Mouse (Mus musculus) kidney, adult 2 months (tissue): ENCODE measurements around the gene H2-Q2. TPM values are rescaled to one million over a fixed set of nuclear protein-coding genes. Genes with fewer than 3 reads are reported as not detected.

Experiments
- polyA plus RNA-seq: library from polyadenylated mRNA; depleted of rRNA; stranded (reverse); fragments of >200 nt; gene quantifications from 2 replicates; pipeline ENCODE4 v1.2.3, GENCODE M21; 2012; rRNA removed

Gene H2-Q2
- polyA plus RNA-seq, 1 experiment = 2.1 TPM

Other genes with a start within 250 kb of the H2-Q2 start
- not detected in 2 replicates for gene Ly6g5c, start 234.0 kb upstream of the H2-Q2 start, polyA plus RNA-seq
- 0.81 and 1.0 TPM in 2 replicates for gene Ly6g5b, start 226.8 kb upstream of the H2-Q2 start, polyA plus RNA-seq
- gene Gpank1, start 220.8 kb upstream of the H2-Q2 start, polyA plus RNA-seq = 15.1 and 15.5 TPM in 2 replicates
- gene Csnk2b, start 220.2 kb upstream of the H2-Q2 start, polyA plus RNA-seq = 434 and 474 TPM in 2 replicates
- 10.7 and 12.9 TPM in 2 replicates for gene D17H6S53E, start 215.9 kb upstream of the H2-Q2 start, polyA plus RNA-seq
- gene Apom, start 210.2 kb upstream of the H2-Q2 start, polyA plus RNA-seq = 138 and 157 TPM in 2 replicates
- 145 and 160 TPM in 2 replicates for gene Bag6, start 207.1 kb upstream of the H2-Q2 start, polyA plus RNA-seq
- 237 and 272 TPM in 2 replicates for gene Prrc2a, start 177.3 kb upstream of the H2-Q2 start, polyA plus RNA-seq
- 0.65 and 2.6 TPM in 2 replicates for gene Aif1, start 166.2 kb upstream of the H2-Q2 start, polyA plus RNA-seq
- 9.4 and 17.7 TPM in 2 replicates for gene Lst1, start 153.8 kb upstream of the H2-Q2 start, polyA plus RNA-seq
- 2.5 and 20.9 TPM in 2 replicates for gene Ltb, start 147.8 kb upstream of the H2-Q2 start, polyA plus RNA-seq
- 0.64 and 0.94 TPM in 2 replicates for gene Tnf, start 140.2 kb upstream of the H2-Q2 start, polyA plus RNA-seq
- gene Lta, start 136.9 kb upstream of the H2-Q2 start, polyA plus RNA-seq = 0.08 and 1.1 TPM in 2 replicates
- not detected in 2 replicates for gene Gm16181, start 121.4 kb upstream of the H2-Q2 start, polyA plus RNA-seq
- 6.6 and 6.7 TPM in 2 replicates for gene Atp6v1g2, start 108.6 kb upstream of the H2-Q2 start, polyA plus RNA-seq
- gene Nfkbil1, start 106.5 kb upstream of the H2-Q2 start, polyA plus RNA-seq = 11.5 and 11.7 TPM in 2 replicates
- 203 and 206 TPM in 2 replicates for gene Ddx39b, start 100.5 kb upstream of the H2-Q2 start, polyA plus RNA-seq
- gene H2-D1, start 79.5 kb upstream of the H2-Q2 start, polyA plus RNA-seq = 340 and 351 TPM in 2 replicates
- gene H2-Q1, start 21.8 kb upstream of the H2-Q2 start, polyA plus RNA-seq = 0.03 TPM in 1 of 2 replicates, not detected in the other
- 48.1 and 55.9 TPM in 2 replicates for gene H2-Q4, start 37.4 kb downstream of the H2-Q2 start, polyA plus RNA-seq
- 72.1 and 84.0 TPM in 2 replicates for gene H2-Q6, start 82.6 kb downstream of the H2-Q2 start, polyA plus RNA-seq
- 112 and 139 TPM in 2 replicates for gene H2-Q7, start 96.9 kb downstream of the H2-Q2 start, polyA plus RNA-seq
- gene H2-Q10, start 127.8 kb downstream of the H2-Q2 start, polyA plus RNA-seq = 6.7 and 8.3 TPM in 2 replicates
- not detected in 2 replicates for gene Pou5f1, start 163.8 kb downstream of the H2-Q2 start, polyA plus RNA-seq
- gene Tcf19, start 174.6 kb downstream of the H2-Q2 start, polyA plus RNA-seq = 5.6 and 6.0 TPM in 2 replicates
- 6.9 and 7.5 TPM in 2 replicates for gene Cchcr1, start 174.9 kb downstream of the H2-Q2 start, polyA plus RNA-seq
- 0.19 and 0.38 TPM in 2 replicates for gene Psors1c2, start 191.0 kb downstream of the H2-Q2 start, polyA plus RNA-seq
- 0.67 and 1.3 TPM in 2 replicates for gene Cdsn, start 209.9 kb downstream of the H2-Q2 start, polyA plus RNA-seq
- gene 2300002M23Rik, start 225.2 kb downstream of the H2-Q2 start, polyA plus RNA-seq = 0.07 and 0.08 TPM in 2 replicates